Mouse (Mus musculus) olfactory bulb, adult 2 months (tissue): ENCODE results near the gene Ache.

Experiments used
- CTCF ChIP-seq: fragments of 200-500 bp; IDR thresholded peaks from 2 replicates; pipeline ENCODE4 v1.5.1; 2012; ENCODE audit warnings: low read depth, mild to moderate bottlenecking, low read length, moderate library complexity; ENCODE audit not compliant: insufficient read depth
- POLR2A ChIP-seq: fragments of 200-500 bp; IDR thresholded peaks from 2 replicates; pipeline ENCODE4 v1.6.1; 2012; ENCODE audit warnings: mild to moderate bottlenecking, low read depth, low read length, moderate library complexity; ENCODE audit not compliant: insufficient read depth

GRCm38 (mm10) chr5:137304165-137304564, 16.8 kb downstream of the Ache start:
- TF ChIP-seq CTCF (no peak), POLR2A (no peak)
